ENCODE assay signal across 8 mouse cellular contexts in the genomic region with DNA sequence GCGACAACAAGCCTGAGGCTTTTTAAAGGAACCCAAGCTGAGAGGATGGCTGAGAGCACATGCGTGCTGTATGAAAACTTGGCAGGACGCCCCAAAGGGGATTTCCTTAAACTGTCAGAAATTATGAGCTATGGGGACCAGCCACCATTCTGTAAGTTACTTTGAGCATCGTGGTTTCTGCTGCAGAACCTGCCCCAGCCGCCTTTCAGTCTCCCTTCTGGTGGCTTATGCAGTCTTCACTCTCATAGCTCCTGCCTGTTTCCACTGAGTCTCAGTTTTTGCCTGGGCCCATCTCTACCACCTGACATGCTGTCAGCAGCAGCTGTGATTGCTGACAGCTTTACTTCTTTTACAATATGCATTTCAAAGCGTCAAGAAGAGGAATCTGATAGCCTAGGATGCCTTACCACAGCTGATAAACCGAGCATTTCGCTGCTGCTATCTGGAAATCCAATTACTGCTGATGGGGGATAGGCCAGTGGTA. TPM values are rescaled to one million over a fixed set of nuclear protein-coding genes. Genes with fewer than 3 reads are reported as not detected.
DNase-seq lines count a peak whose midpoint lies in the region; ATAC-seq and TF ChIP-seq lines count a peak whose summit lies in the region.

No protein-coding gene starts in this region.

- no peak for TF ChIP-seq EP300 in heart, adult 2 months (IDR thresholded peaks at IDR 0.05; ENCODE audit: insufficient read depth, low read depth, low read length)

- H3K4me2 ChIP-seq in heart, embryonic 12.5 days: peak overlapping the region; percentile 10; the same call in 1 of the 2 replicates

- intact Hi-C loops in heart, adult 2 months (cut with DNase I): no loop called here

- H3K27ac ChIP-seq in heart, embryonic 12.5 days (ENCODE audit: poor library complexity, severe bottlenecking): peak overlapping the region; percentile 43; the same call in 1 of the 2 replicates
- no peak overlapping the region for H3K27ac ChIP-seq in heart, adult 2 months

- H3K27me3 ChIP-seq in heart, embryonic 12.5 days (replicated peaks): no peaks in the 10 kb centered on the region
- H3K27me3 ChIP-seq in heart, adult 2 months (ENCODE audit: control insufficient read depth, insufficient read depth, low read length): no peaks in the 10 kb centered on the region

- no peak overlapping the region for H3K9ac ChIP-seq in heart, embryonic 12.5 days
- H3K9ac ChIP-seq in heart, adult 2 months (ENCODE audit: low read depth, low read length): no peak overlapping the region

- H3K4me3 ChIP-seq in heart, embryonic 12.5 days: no peak overlapping the region
- no peak overlapping the region for H3K4me3 ChIP-seq in heart, adult 2 months

- no peaks in the 10 kb centered on the region for H3K9me3 ChIP-seq in heart, embryonic 12.5 days (replicated peaks)

- no peak for TF ChIP-seq POLR2A in heart, adult 2 months (IDR thresholded peaks at IDR 0.05; ENCODE audit: insufficient read depth, low read depth, low read length)

- H3K79me2 ChIP-seq in heart, adult 2 months (replicated peaks; ENCODE audit: control insufficient read depth, insufficient read depth, low read length): no peaks in the 10 kb centered on the region

- no peak for TF ChIP-seq CTCF in heart, adult 2 months (IDR thresholded peaks at IDR 0.05)

- H3K36me3 ChIP-seq in heart, embryonic 12.5 days: no peaks in the 10 kb centered on the region
- H3K36me3 ChIP-seq in heart, adult 2 months (ENCODE audit: control insufficient read depth, insufficient read depth, low read length): no peaks in the 10 kb centered on the region

- H3K4me1 ChIP-seq in heart, embryonic 12.5 days (replicated peaks): peaks cover 10% of the 10 kb centered on the region; the same call in 1 of the 2 replicates
- H3K4me1 ChIP-seq in heart, adult 2 months (ENCODE audit: control insufficient read depth, insufficient read depth, low read length): no peaks in the 10 kb centered on the region; the same call in 1 of the 2 replicates

- no peak for DNase-seq in heart, adult 2 months
- DNase-seq in right cerebral cortex, postnatal 14 days: peak; percentile 23
- no peak for DNase-seq in right cerebral cortex, postnatal 25 days
- peak; percentile 61 for DNase-seq in right cerebral cortex, postnatal 4 days
- no peak for DNase-seq in embryo, embryonic 11 days
- DNase-seq in thymus, postnatal 14 days: no peak

- no peak for ATAC-seq in heart, embryonic 12.5 days (ENCODE audit: insufficient number of reproducible peaks, low FRiP score)
- peak; percentile 81 for ATAC-seq in inflammation-experienced regulatory T-cells, adult 6 months

- WGBS in heart, embryonic 12.5 days: 45% methylated on average over 8 of the region's 8 CpGs
- 41% methylated on average over 8 of the region's 8 CpGs for WGBS in heart, adult 2 months

RNA-seq across cellular contexts. Expression of a gene that starts 13.3 kb away (rescaled TPM):
- 0.49 and 0.89 TPM in 2 replicates for polyA plus RNA-seq in heart, embryonic 12.5 days (2016; fragmentation: Nextera tagmentation; extraction: Ambion mirVana)
- not detected for total RNA-seq in heart, adult 2 months (2021)
- polyA plus RNA-seq in heart, adult 2 months (2012; rRNA removed): not detected in 2 replicates
- polyA plus RNA-seq in inflammation-experienced regulatory T-cells, adult 6 months (2017; shearing (Covaris generic)): 1 to 10 TPM in 1 of 3 experiments, not detected in 2; 1.1 TPM

RNA-seq across cellular contexts. Expression of a gene that starts 29.1 kb away (rescaled TPM):
- polyA plus RNA-seq in heart, embryonic 12.5 days (2016; fragmentation: Nextera tagmentation; extraction: Ambion mirVana): 9.5 and 10.6 TPM in 2 replicates
- 1 to 10 TPM; 7.3 to 8.2 TPM for total RNA-seq in heart, adult 2 months (2021)
- polyA plus RNA-seq in heart, adult 2 months (2012; rRNA removed): 3.3 and 6.5 TPM in 2 replicates
- polyA plus RNA-seq in inflammation-experienced regulatory T-cells, adult 6 months (2017; shearing (Covaris generic)): 1 to 10 TPM in 2 of 3 experiments, under 1 TPM in 1; 0.95 to 1.5 (median 1.2) TPM

RNA-seq across cellular contexts. Expression of a gene that starts 40.1 kb away (rescaled TPM):
- polyA plus RNA-seq in heart, embryonic 12.5 days (2016; fragmentation: Nextera tagmentation; extraction: Ambion mirVana): 0.83 and 1.3 TPM in 2 replicates
- under 1 TPM in 1 of 2 experiments, not detected in 1; 0.86 TPM for total RNA-seq in heart, adult 2 months (2021)
- polyA plus RNA-seq in heart, adult 2 months (2012; rRNA removed): 0.33 TPM in 1 of 2 replicates, not detected in the other
- not detected for polyA plus RNA-seq in inflammation-experienced regulatory T-cells, adult 6 months (2017; shearing (Covaris generic))

RNA-seq across cellular contexts. Expression of a gene that starts 43.7 kb away (rescaled TPM):
- 0.88 and 1.1 TPM in 2 replicates for polyA plus RNA-seq in heart, embryonic 12.5 days (2016; fragmentation: Nextera tagmentation; extraction: Ambion mirVana)
- 1 to 10 TPM; 4.2 to 5.4 TPM for total RNA-seq in heart, adult 2 months (2021)
- 0.53 and 1.1 TPM in 2 replicates for polyA plus RNA-seq in heart, adult 2 months (2012; rRNA removed)
- polyA plus RNA-seq in inflammation-experienced regulatory T-cells, adult 6 months (2017; shearing (Covaris generic)): 1 to 10 TPM in 2 of 3 experiments, under 1 TPM in 1; 0.83 to 1.5 (median 1.2) TPM

Comparison
In these comparisons a context has a peak if more than half of its experiments do, and no peak if none do; other contexts are left out.
1. DNase-seq: peak in right cerebral cortex, postnatal 14 days (single experiment) and right cerebral cortex, postnatal 4 days (single experiment); none in heart, adult 2 months (0 of 2), right cerebral cortex, postnatal 25 days (single experiment), embryo, embryonic 11 days (single experiment) and thymus, postnatal 14 days (single experiment).